Mouse (Mus musculus): Measurements from ENCODE around the gene Znhit1.
A peak's percentile ranks its signal among the peaks of the same experiment; 100 is the strongest.
"Not testable (repeated sequence)": the region's sequence is repeated elsewhere in the genome, so short reads cannot be mapped to it uniquely, and the experiment has no call there.

The Znhit1 gene

DNA sequence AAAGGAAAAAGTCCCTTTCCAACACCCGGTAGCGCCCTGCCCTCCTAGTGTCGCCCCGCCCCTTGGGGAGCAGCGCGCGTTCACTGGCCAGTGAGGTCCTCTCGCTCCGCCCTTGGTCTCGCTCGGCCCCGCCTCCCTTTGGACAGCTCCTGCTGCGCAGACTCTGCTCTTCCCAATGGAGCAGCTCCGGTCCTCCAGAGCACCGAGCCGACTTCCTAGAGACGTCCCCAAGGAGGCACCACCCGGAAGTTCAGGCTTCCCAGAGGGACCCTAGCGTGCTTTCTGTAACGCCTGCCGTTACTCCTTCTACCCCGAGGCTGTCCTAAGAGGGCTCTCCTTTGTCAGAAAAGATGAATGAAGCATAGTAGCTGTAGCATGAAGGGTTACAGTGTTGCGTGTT, 34.8 kb downstream of the Znhit1 start, which contains the start of gene Fis1:
TSS of gene Fis1 (plus strand) at position 261 of the 400 bp plus-strand sequence.
- DNase-seq (ENCODE audit: low spot score in 2 of 2) = peak; percentile 91

DNA sequence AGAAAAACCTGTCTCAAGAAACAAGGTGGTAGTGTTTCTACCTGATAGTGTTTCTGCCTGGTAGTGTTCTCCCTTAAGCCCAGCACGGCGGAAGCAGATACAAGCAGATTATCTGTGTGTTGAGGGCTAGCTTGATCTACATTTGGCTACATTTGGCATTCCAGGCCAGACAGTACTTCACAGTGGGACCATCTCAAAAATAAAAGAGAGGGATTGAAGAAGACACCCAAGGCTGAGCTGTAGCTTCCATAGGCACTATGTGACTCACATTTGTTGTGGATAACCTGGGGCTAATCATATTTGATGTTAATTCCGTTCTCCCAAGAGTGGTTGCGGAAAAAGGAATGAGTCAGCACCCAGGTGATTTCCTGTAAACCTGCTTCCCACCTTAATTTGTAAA, 35.7 kb downstream of the Znhit1 start:
- no peak for DNase-seq (ENCODE audit: low spot score in 2 of 2)

DNA sequence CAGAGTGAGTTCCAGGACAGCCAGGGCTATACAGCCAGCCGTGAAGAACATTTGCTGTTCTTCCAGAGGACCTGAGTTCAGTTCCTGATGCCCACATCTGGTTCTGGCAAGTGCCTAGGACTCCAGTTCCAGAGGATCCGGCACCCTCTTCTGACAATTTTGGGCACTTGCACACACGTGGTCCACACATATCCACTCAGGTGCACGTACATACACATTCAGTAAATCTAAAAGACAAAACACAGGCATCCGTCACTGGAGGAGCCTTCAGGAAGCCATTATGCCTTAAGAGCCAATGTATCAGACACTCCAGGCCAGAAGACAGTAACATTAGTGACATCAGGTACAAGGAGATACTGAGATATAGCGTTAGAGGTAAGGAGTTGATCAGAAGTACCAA, 37.3 kb downstream of the Znhit1 start:
- DNase-seq (ENCODE audit: low spot score in 2 of 2) = no peak

DNA sequence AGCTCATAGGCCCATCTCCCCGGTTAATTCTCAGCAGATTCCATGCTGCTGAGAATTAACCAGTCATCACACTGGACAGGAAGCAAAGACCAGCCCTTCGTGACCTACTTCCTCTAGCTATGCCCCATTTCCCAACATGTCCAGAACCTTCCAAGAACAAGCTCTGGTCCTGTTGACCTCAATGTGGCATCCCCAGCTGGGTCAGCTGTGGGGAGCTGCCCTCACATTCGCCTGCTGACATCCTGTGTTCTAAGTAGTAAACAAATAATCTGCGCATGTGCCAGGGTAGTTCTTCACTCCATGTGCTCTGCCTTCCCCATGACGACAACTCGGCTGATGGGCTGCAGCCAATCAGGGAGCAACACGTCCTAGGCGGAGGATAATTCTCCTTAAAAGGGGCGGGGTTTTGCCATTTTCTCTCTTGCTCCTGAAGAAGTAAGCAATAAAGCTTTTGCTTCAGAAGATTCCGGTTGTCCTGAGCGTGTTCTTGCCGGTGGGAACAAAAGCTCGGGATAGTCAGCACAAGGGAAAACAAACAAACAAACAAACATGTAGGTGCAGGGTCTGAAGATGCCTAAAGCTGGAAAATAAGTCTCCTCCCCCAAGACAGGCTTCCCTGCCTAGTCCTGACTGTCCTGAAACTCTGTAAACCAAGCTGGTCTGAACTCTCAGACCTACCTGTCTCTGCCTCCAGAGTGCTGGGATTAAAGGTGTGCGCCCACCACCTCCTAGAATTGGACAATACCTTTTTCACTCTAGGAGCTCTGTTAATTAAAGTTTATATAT, 38.1 kb downstream of the Znhit1 start:
- DNase-seq (ENCODE audit: low spot score in 2 of 2) = not testable (repeated sequence)

DNA sequence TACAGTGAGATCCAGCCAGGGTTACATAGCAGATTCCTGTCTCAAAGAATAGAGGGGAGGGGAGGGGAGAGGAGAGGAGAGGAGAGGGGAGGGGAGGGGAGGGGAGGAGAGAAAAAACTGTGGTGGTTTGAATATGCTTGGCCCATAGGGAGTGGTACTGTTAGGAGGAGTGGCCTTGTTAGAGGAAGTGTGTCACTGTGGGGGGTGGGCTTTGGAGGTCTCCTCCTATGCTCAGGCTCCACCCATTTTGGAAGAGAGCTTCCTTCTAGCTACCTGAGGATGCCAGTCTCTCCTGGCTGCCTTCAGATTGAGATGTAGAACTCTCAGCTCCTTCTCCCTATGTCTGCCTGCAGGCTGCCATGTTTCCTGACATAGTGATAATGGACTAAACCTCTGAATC, 39.9 kb downstream of the Znhit1 start:
- no peak for DNase-seq (ENCODE audit: low spot score in 2 of 2)

DNA sequence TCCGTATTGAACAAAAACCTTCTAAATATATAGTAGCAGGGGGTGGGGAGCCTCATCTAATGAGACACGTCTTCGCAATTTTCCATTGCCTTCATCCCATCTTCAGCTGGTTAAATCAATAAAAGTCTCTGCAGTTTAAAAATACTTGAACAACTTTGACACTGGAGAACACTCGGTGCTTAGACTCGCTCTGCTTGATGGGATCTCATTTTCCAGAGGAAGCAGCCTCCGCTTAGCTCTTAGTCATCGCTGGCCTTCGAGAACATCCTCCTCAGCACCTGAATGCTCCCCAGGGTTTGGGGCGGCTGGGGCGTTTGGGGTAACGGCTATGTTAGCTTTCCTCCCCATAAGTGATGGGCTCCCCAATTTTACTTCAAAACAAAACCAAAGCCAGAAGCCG, 42.7 kb downstream of the Znhit1 start:
- no peak for DNase-seq (ENCODE audit: low spot score in 2 of 2)

DNA sequence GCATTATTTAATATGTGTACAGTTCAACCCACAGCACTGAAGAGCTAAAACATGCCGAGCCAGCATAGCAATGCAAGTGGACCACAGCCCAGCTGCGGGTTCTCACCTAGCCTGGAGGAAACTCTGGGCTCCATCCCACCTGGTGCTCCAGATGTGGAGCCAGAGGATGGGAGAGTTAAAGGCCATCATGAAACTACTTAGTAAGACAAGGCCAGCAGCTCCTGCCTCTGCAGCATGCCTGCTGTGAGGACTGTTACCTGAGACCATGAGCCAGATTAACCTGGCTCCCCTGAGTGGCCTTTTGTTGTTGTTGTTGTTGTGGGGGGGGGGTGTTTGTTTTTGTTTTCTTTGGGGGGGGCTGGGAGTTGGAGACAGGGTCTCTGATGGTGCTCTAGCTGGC, 44.4 kb downstream of the Znhit1 start:
- no peak for DNase-seq (ENCODE audit: low spot score in 2 of 2)

DNA sequence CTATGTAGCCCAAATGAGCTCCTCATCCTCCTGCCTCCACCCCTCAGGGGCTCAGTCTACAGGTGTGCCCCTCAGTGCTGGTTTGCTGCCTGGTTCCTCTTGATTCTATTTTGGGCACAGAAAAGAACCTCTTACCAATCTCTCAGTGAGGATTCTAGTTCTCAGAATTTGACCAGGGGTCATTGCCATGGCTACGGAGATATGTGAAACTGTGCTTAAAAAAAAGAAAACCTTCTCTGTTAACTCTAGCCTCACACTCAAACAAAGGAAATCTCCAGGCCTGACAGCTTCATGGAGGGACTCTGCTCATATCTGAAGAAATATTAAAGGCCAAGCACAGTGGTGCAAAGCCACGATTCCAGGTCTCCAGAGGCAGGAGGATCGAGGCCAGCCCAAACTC, 45.0 kb downstream of the Znhit1 start:
- DNase-seq (ENCODE audit: low spot score in 2 of 2) = no peak

DNA sequence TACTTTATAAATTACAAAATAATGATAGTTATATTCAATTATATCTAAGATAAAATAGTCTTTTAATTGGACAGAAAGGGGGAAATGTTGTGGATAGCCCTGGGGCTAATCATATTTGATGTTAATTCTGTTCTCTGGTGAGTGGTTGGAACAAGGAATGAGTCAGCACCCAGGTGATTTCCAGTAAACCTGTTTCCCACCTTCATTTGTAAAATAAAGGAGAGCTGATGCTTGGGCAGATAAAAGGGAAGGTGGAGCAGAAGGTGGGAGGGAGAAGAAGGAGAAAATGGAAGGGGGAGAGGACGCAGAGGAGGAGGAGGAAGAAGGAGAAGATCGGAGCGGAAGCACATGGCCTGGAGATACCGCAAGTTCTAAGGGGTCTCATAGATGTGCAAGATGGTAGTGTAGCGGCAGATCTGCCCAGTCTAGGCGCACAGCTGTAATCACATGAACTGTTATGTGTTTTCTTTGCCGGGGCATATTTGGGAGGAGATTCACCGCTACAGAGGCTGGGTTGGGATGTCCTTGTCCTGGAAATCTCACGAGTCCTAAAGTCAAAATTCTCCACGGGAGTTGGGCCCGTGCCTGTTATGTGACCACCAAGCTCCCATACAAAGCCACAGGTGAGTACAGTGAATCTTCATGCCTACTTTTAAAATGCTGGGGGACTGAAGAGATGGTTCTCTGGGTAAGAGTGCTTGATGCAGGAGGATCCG, 46.8 kb downstream of the Znhit1 start:
- DNase-seq (ENCODE audit: low spot score in 2 of 2) = no peak

DNA sequence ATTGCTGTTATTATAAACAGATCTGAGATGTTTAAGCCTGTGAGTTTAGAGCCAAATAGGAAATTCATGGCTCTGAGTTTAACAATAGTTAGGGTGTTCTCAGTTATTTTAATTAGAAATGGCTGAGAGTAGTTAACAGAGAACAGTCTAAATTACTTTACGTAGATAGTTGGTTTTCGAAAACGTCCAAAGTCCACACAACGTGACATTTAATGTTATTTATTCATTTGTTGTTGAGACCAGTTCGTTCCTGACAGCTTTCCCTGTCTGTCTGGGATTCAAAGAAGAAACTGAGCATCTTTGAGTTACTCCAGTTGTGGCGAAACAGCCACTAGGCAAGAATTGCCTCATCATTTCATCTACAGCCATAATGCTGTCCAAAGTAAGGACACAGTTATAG, 47.8 kb downstream of the Znhit1 start:
- DNase-seq (ENCODE audit: low spot score in 2 of 2) = not testable (repeated sequence)

DNA sequence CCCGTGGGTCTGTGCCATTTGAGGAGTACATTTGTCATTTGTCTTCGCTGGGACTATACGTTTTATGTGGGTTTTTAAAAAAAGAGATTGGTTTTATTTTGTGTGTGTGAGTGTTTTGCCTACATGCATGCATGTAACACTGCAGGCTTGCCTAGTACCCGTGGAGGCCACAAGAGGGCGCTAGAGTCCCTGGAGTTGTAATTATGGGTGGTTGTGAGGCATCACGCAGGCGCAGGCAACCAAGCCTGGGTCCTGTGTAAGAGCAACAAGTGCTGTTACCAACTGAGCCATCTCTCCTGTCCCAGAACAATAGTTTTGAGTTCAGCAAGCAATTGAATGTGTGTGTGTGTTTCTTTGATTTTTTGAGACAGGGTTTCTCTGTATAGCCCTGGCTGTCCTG, 48.5 kb downstream of the Znhit1 start:
- no peak for DNase-seq (ENCODE audit: low spot score in 2 of 2)

DNA sequence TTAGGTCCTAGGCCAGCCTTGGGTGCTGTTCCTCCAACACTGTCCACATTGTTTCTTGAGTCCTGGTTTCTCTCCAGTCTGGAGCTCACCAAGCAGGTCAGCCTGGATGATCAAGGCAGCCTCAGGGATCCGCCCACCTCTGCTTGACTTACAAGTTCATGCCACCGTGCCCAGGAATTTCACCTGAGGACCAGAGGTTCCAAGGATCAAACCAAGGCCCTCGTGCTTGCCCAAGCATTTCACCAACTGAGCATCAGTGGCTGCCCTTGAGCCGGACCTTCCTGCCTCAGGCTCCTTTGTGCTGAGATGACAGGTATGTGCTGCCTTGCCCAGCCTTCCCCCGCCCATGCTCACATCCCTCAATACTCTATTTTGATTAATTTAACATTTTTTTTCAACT, 50.2 kb downstream of the Znhit1 start:
- DNase-seq (ENCODE audit: low spot score in 2 of 2) = no peak

DNA sequence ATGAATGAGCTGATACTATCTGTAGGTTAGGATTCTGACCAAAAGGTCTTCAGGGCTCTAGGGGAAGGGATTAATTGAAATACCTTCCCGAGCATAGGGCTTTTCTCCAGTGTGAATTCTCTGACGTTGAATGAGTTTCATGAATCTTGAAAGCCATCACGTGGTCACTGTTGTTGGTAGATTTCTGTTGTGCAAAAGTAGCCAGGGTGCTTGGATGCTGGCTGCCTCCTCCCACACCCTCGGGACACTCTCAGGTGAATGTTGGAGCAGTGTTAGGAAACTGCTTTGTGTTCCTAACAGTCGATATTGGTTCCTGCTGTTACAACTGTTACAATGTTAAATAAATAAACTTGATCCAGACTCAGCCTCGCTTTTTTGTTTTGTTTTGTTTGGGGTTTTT, 51.1 kb downstream of the Znhit1 start:
- no peak for DNase-seq (ENCODE audit: low spot score in 2 of 2)

DNA sequence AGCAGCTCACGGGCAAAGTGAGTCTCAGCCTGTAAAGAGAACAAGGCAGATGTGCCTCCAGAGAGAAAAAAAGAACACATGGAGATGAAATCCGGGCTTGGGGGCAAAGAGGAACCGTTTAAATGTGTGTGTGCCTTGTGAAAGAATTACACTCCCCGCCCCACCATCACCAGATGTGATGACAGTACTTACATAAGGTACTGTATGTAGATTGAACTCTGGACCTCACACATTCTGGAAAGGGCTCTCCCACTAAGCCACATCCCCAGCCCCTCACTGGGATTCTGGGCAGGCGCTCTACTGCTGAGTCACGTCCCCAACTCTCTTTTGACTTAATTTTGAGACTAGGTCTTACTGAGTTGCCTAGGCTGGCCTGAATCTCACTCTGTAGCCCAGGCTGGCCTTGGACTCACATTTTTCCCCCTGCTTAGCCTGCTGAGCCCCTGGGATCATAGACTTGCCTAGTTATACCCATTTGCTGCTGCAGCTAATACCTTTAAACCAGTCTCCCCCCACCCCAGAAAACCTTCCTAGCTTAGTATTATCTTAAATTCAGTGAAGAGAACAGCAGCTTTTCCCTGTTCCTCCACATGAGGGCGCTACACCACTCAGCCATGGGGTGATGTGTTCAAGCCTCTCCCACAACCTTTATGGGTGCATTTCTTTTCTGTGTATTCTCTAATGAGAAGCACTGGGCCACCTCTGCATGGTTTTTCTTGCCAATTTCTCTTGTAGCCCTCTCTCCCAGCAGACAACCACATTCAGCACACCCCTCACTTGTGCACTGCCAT, 51.7 kb downstream of the Znhit1 start:
- no peak for DNase-seq (ENCODE audit: low spot score in 2 of 2)

DNA sequence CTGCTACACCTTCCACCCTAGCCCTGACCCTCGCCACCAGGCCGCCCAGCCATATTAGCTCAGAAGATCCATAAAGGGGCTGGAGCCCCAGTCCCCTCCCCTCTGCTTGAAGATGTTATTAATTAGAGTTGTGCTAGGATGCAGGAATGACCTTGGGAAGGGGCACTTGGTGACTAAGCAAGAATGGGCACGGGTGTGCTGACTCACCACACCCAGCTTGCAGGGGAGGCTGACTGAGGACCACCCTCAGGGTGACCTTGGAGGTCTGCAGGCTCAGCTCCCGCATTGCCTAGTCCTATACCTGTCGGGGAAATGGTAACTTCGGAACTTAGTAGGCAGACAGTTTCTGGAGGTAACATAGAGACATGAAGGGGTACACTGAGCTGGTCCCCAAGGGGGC, 53.9 kb downstream of the Znhit1 start:
- DNase-seq (ENCODE audit: low spot score in 2 of 2) = no peak

DNA sequence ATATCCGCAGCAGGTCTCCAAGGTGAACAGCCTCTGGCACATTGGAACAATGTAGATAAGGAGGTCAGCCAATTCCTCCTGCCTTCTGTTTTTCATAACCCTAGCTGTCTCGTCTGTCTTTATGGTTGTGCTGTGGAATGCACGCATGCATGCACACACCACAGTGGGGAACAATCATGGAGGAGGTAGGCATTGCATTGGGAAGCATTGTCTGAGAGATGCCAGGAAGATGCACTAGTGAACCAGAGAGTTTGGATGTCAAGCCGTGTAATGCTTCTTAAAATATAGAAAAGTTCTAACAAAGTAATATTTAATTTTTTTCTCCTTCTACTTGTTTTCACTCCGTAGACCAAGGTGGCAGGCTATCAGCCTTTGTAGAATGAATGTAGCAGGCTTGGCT, 54.9 kb downstream of the Znhit1 start:
- DNase-seq (ENCODE audit: low spot score in 2 of 2) = no peak
